Mouse (Mus musculus) lung, postnatal 10 days (tissue): ENCODE measurements around the gene Zfp280c.

Experiments
- DNase-seq: peaks from one replicate; pipeline ENCODE4 v3.0.0; 2021

Gene Zfp280c

GRCm38 (mm10) chrX:48594099-48594760, at the start of gene Zfp280c:
Gene Zfp280c (minus strand): TSS chrX:48594504.
- DNase-seq, result peak; percentile 77

GRCm38 (mm10) chrX:48637032-48637431, 42.7 kb upstream of the Zfp280c start:
- peak; percentile 1 for DNase-seq

GRCm38 (mm10) chrX:48624054-48624420, 29.7 kb upstream of the Zfp280c start:
- DNase-seq, result no peak

GRCm38 (mm10) chrX:48623379-48624053, 29.2 kb upstream of the Zfp280c start, which contains the start of gene Slc25a14:
Gene Slc25a14 (plus strand): TSS chrX:48623413.
- DNase-seq, result peak; percentile 85

- DNase-seq, result no peak
Measured at GRCm38 (mm10) chrX:48623049-48623378, 28.7 kb upstream of the Zfp280c start.

GRCm38 (mm10) chrX:48604872-48605271, 10.6 kb upstream of the Zfp280c start:
- no peak for DNase-seq

GRCm38 (mm10) chrX:48596906-48597305, 2.6 kb upstream of the Zfp280c start:
- DNase-seq, result no peak

GRCm38 (mm10) chrX:48596053-48596452, 1.7 kb upstream of the Zfp280c start:
- DNase-seq, result no peak

- peak; percentile 1 for DNase-seq
Measured at GRCm38 (mm10) chrX:48593721-48594098, 594 bp downstream of the Zfp280c start.

- DNase-seq, result no peak
Measured at GRCm38 (mm10) chrX:48583332-48583731, 11.0 kb downstream of the Zfp280c start.

- DNase-seq, result peak; percentile 83
Measured at GRCm38 (mm10) chrX:48532175-48532574, 62.1 kb downstream of the Zfp280c start.

- no peak for DNase-seq
Measured at GRCm38 (mm10) chrX:48526435-48526834, 67.9 kb downstream of the Zfp280c start.

GRCm38 (mm10) chrX:48525866-48526265, 68.4 kb downstream of the Zfp280c start:
- DNase-seq, result no peak

- DNase-seq, result no peak
Measured at GRCm38 (mm10) chrX:48525332-48525731, 69.0 kb downstream of the Zfp280c start.

GRCm38 (mm10) chrX:48523512-48523911, 70.8 kb downstream of the Zfp280c start:
- no peak for DNase-seq

- no peak for DNase-seq
Measured at GRCm38 (mm10) chrX:48521651-48522050, 72.7 kb downstream of the Zfp280c start.

GRCm38 (mm10) chrX:48519549-48520085, 74.7 kb downstream of the Zfp280c start:
- no peak for DNase-seq

GRCm38 (mm10) chrX:48518808-48519548, 75.3 kb downstream of the Zfp280c start, which contains the start of gene Rab33a:
Gene Rab33a (plus strand): TSS chrX:48519285.
- no peak for DNase-seq

- no peak for DNase-seq
Measured at GRCm38 (mm10) chrX:48518211-48518807, 76.0 kb downstream of the Zfp280c start.

GRCm38 (mm10) chrX:48513824-48514223, 80.5 kb downstream of the Zfp280c start:
- DNase-seq, result peak; percentile 9

- DNase-seq, result peak; percentile 95
Measured at GRCm38 (mm10) chrX:48513166-48513807, 81.0 kb downstream of the Zfp280c start, which contains the start of gene Aifm1. Gene Aifm1 (minus strand): TSS chrX:48513563.

- DNase-seq, result no peak
Measured at GRCm38 (mm10) chrX:48493763-48494162, 100.5 kb downstream of the Zfp280c start.
